Mouse (Mus musculus) liver, embryonic 13.5 days (tissue): ENCODE results near the gene Tmem179b. TPM values are rescaled to one million over a fixed set of nuclear protein-coding genes. Genes with fewer than 3 reads are reported as not detected.

Experiments used
- ATAC-seq: fragments of 200-750 bp; cut with Nextera tagmentation; 2 replicates; pipeline ENCODE4 v1.8.0; 2017; ENCODE audit warnings: low read depth, mild to moderate bottlenecking, moderate number of reproducible peaks, moderate library complexity
- DNase-seq: peaks from one replicate; pipeline ENCODE4 v3.0.0; 2022
- H3K27ac ChIP-seq: fragments of 300-500 bp; sonication (generic); 2 replicates; pipeline ENCODE4 v1.5.1; 2015; ENCODE audit warnings: moderate library complexity, mild to moderate bottlenecking, inconsistent platforms
- H3K27me3 ChIP-seq: fragments of 300-500 bp; sonication (generic); 2 replicates; pipeline ENCODE4 v1.6.1; 2015; ENCODE audit warnings: mild to moderate bottlenecking, inconsistent platforms
- H3K36me3 ChIP-seq: fragments of 300-500 bp; sonication (generic); 2 replicates; pipeline ENCODE4 v1.6.1; 2015; ENCODE audit warnings: mild to moderate bottlenecking, inconsistent platforms
- H3K4me1 ChIP-seq: fragments of 300-500 bp; sonication (generic); replicated peaks from 2 replicates; pipeline ENCODE4 v1.6.1; 2015; ENCODE audit warnings: inconsistent platforms
- H3K4me2 ChIP-seq: fragments of 300-500 bp; sonication (generic); 2 replicates; pipeline ENCODE4 v1.6.1; 2015; ENCODE audit warnings: inconsistent platforms, mild to moderate bottlenecking, moderate library complexity
- H3K4me3 ChIP-seq: fragments of 300-500 bp; sonication (generic); replicated peaks from 2 replicates; pipeline ENCODE4 v1.5.1; 2015; ENCODE audit warnings: mild to moderate bottlenecking, inconsistent platforms
- H3K9ac ChIP-seq: fragments of 300-500 bp; sonication (generic); 2 replicates; pipeline ENCODE4 v1.6.1; 2015; ENCODE audit warnings: mild to moderate bottlenecking, inconsistent platforms
- H3K9me3 ChIP-seq: fragments of 300-500 bp; sonication (generic); replicated peaks from 2 replicates; pipeline ENCODE4 v1.6.1; 2016; ENCODE audit warnings: inconsistent platforms
- WGBS: fragments of 180-500 bp; shearing (Covaris S2); methylation state at CpG from one replicate; pipeline ENCODE4 v1.1.7; 2015; ENCODE audit not compliant: insufficient replicate concordance; 5-methylcytosine and 5-hydroxymethylcytosine counted together
- polyA plus RNA-seq: library from polyadenylated mRNA; unstranded; fragments of >200 nt; fragmentation: Nextera tagmentation; extraction: Ambion mirVana; gene quantifications from 2 replicates; pipeline ENCODE4 v1.2.1, GENCODE M21; 2015

Tmem179b gene
- 93.6 and 97.1 TPM in 2 replicates for polyA plus RNA-seq

DNA sequence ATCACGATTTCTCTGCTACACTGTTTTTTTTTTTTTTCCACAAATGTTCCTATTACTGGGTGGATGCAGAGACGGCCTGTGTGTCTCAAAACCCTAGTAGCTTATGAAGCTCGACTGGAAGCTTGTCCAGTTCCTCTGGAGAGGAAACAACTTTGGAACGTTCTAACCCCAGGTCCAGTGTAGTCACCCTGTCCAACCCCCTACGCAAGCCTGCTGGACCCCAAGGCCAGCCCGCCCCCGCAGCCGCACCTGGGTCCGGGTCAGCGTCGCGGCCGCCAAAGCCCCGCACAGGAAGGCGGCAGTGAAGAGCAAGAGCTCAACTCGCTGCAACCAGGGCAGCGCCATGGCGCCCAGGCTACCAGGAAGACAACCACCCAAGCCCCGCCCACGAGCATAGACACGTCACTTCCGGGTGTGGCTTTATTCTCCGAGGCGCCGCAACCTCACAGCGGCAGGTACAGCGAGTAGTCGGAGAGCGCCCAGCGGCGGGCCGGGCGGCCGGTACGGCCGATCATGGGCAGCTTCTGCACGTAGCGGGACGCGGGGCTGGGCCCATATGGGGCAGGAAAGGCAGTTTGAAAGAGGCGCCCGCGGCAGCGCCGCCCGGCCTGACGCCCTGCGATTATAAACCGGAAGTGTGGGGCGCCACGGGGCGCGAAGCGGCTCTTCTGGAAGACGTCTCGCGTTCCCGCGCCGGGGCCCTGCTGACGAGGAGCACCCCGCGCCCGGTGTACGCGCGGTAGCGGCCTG lies at the start of gene Tmem179b:
Gene Tmem179b (minus strand): TSS at position 382 of the 750 bp plus-strand sequence.
- peak within 1 kb of the TSS; percentile 99 for H3K27ac ChIP-seq
- peaks cover 57% of the 10 kb centered on the region for H3K4me1 ChIP-seq
- H3K27me3 ChIP-seq, result no peaks in the 10 kb centered on the region
- peak within 1 kb of the TSS; percentile 87 for H3K4me3 ChIP-seq
- DNase-seq (peak; percentile 93), ATAC-seq (peak; percentile 85)
- WGBS, result under 1% methylated on average over 68 of the region's 68 CpGs
- peaks cover 55% of the 10 kb centered on the region for H3K36me3 ChIP-seq
- H3K9ac ChIP-seq, result peak within 1 kb of the TSS; percentile 98
- no peaks in the 10 kb centered on the region for H3K9me3 ChIP-seq
- H3K4me2 ChIP-seq, result peak within 1 kb of the TSS; percentile 99

GRCm38 (mm10) chr19:8822696-8823095 lies 48.4 kb upstream of the Tmem179b start:
- H3K4me2 ChIP-seq, result peak overlapping the region; percentile 91
- peaks cover 26% of the 10 kb centered on the region for H3K4me1 ChIP-seq
- DNase-seq, result no peak
- H3K27ac ChIP-seq, result no peak overlapping the region
- H3K9ac ChIP-seq, result peak overlapping the region; percentile 99
- ATAC-seq, result no peak
- no peaks in the 10 kb centered on the region for H3K9me3 ChIP-seq
- no peaks in the 10 kb centered on the region for H3K27me3 ChIP-seq
- H3K36me3 ChIP-seq, result peaks cover 51% of the 10 kb centered on the region
- WGBS, result 82% methylated on average over 8 of the region's 8 CpGs
- H3K4me3 ChIP-seq, result peak overlapping the region; percentile 98

DNA sequence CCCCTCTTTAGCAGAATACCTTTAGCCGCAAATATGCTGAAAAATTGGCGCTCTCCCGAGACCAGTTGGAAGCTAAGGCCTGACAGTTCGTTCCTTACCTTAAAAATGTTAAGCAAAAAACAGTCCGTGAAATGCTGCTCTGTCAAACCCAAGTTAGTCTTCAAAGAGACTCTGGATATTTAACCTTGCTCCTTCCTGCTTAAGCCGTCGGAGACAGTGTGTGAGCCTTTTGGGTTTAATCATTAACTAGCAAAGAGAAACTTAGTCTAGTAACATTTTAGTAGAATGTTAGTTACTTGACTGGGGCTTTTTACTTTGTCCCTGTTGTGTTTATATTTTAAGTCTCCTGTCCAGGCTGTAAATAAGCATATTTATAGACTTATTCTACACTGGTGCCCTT lies 46.9 kb upstream of the Tmem179b start:
- no peaks in the 10 kb centered on the region for H3K27me3 ChIP-seq
- H3K9me3 ChIP-seq, result no peaks in the 10 kb centered on the region
- H3K9ac ChIP-seq, result peak overlapping the region; percentile 99
- under 1% methylated on average over 7 of the region's 7 CpGs for WGBS
- H3K4me1 ChIP-seq, result peaks cover 42% of the 10 kb centered on the region
- H3K4me2 ChIP-seq, result peak overlapping the region; percentile 91
- peak overlapping the region; percentile 99 for H3K27ac ChIP-seq
- peak overlapping the region; percentile 98 for H3K4me3 ChIP-seq
- DNase-seq (no peak), ATAC-seq (no peak)
- H3K36me3 ChIP-seq, result peaks cover 45% of the 10 kb centered on the region

DNA sequence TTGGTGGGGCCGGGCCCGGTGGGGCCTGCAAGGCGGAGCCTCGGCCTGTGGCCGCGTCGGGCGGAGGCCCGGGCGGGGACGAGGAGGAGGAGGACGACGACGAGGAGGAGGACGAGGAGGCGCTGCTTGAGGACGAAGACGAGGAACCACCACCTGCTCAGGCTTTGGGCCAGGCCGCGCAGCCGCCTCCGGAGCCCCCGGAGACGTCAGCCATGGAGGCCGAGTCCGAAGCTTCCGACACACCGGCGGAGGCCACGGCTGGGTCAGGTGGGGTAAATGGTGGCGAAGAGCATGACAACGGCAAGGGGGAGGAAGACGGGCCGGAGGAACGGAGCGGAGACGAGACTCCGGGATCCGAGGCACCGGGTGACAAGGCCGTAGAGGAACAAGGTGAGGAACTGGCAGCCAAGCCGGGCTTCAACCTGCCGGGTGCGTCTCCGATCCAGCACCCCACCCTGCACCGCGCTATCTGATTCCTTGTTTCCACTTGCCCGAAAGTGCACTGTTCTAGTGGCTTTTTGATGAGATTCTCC lies 46.2 kb upstream of the Tmem179b start:
- peaks cover 48% of the 10 kb centered on the region for H3K4me1 ChIP-seq
- peak overlapping the region; percentile 99 for H3K9ac ChIP-seq
- WGBS, result under 1% methylated on average over 47 of the region's 48 CpGs
- ATAC-seq (peak; percentile 62), DNase-seq (peak; percentile 57)
- H3K9me3 ChIP-seq, result no peaks in the 10 kb centered on the region
- peaks cover 45% of the 10 kb centered on the region for H3K36me3 ChIP-seq
- peak overlapping the region; percentile 99 for H3K27ac ChIP-seq
- H3K4me2 ChIP-seq, result peak overlapping the region; percentile 91
- H3K4me3 ChIP-seq, result peak overlapping the region; percentile 98
- no peaks in the 10 kb centered on the region for H3K27me3 ChIP-seq

- H3K9ac ChIP-seq, result peak within 1 kb of the TSS; percentile 99
- no peaks in the 10 kb centered on the region for H3K27me3 ChIP-seq
- peak; percentile 96 for DNase-seq
- peak within 1 kb of the TSS; percentile 98 for H3K4me3 ChIP-seq
- peak within 1 kb of the TSS; percentile 99 for H3K27ac ChIP-seq
- H3K4me2 ChIP-seq, result peak within 1 kb of the TSS; percentile 91
- H3K9me3 ChIP-seq, result no peaks in the 10 kb centered on the region
- peaks cover 44% of the 10 kb centered on the region for H3K36me3 ChIP-seq
- peaks cover 48% of the 10 kb centered on the region for H3K4me1 ChIP-seq
- peak; percentile 91 for ATAC-seq
- WGBS, result 0% methylated on average over 82 of the region's 83 CpGs
Observed at GRCm38 (mm10) chr19:8819596-8820423, 45.5 kb upstream of the Tmem179b start, which contains the start of gene Hnrnpul2. Gene Hnrnpul2 (plus strand): TSS chr19:8820010.

DNA sequence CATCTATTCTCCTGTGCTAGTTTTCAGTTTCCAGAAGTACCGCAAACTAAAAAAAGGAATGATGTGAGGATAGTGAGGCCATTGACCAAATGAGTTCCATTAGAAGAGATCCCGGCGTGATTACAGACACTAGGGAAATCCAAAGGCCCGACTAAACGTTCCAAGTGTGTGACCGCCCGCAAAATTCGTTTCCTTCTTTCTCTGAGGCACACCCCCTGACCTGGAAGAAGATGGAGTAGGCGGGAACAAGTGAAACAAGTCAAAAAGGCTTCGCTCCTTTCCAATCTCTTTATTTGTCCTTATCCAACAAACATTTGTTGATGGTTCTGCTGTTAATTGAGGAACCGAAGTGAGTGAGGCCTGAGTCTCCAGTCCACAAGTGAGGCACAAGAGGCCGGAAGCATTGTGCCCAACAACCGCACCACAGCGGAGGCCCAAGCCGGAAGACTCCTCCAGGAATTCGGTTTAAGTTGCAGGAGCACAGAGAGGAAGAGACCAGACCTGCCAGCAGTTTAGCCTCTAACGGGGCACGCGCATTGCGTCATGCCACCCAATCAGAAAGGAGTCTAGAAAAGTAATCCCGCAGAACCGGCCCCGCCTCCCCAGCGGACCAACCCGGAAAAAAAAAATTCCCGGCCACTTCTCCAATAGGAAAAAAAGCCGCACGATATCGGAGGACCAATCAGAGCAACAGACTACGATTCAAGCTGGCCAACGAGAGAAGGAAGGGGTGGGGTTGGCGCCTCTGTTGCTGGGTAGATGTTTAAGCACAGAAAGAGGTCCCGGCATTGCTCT lies 44.7 kb upstream of the Tmem179b start, which contains the start of gene Ttc9c:
Gene Ttc9c (minus strand): TSS at position 533 of the 795 bp plus-strand sequence.
- under 1% methylated on average over 33 of the region's 33 CpGs for WGBS
- ATAC-seq (peak; percentile 79), DNase-seq (peak; percentile 95)
- Histone ChIP-seq H3K9me3 (no peaks in the 10 kb centered on the region), H3K27me3 (no peaks in the 10 kb centered on the region), H3K27ac (peak within 1 kb of the TSS; percentile 99), H3K36me3 (peaks cover 42% of the 10 kb centered on the region), H3K4me1 (peaks cover 53% of the 10 kb centered on the region), H3K4me3 (peak within 1 kb of the TSS; percentile 98), H3K9ac (peak within 1 kb of the TSS; percentile 99), H3K4me2 (peak within 1 kb of the TSS; percentile 91)

- Histone ChIP-seq H3K36me3 (peaks cover 42% of the 10 kb centered on the region), H3K27me3 (no peaks in the 10 kb centered on the region), H3K9ac (peak overlapping the region; percentile 99), H3K9me3 (no peaks in the 10 kb centered on the region), H3K27ac (peak overlapping the region; percentile 99), H3K4me3 (peak overlapping the region; percentile 98), H3K4me2 (peak overlapping the region; percentile 91), H3K4me1 (peaks cover 50% of the 10 kb centered on the region)
- ATAC-seq (no peak), DNase-seq (no peak)
- whole genome bisulfite sequencing, result 16% methylated on average over 14 of the region's 14 CpGs
Observed at GRCm38 (mm10) chr19:8818301-8818798, 44.1 kb upstream of the Tmem179b start.

- peaks cover 48% of the 10 kb centered on the region for H3K36me3 ChIP-seq
Observed at GRCm38 (mm10) chr19:8817001-8817400, 42.7 kb upstream of the Tmem179b start.

GRCm38 (mm10) chr19:8815812-8816211 lies 41.5 kb upstream of the Tmem179b start:
- H3K27me3 ChIP-seq, result no peaks in the 10 kb centered on the region
- H3K27ac ChIP-seq, result no peak overlapping the region
- DNase-seq (no peak), ATAC-seq (no peak)
- peaks cover 58% of the 10 kb centered on the region for H3K36me3 ChIP-seq
- H3K9ac ChIP-seq, result no peak overlapping the region
- peaks cover 33% of the 10 kb centered on the region for H3K4me1 ChIP-seq
- H3K4me3 ChIP-seq, result no peak overlapping the region
- 87% methylated on average over 11 of the region's 11 CpGs for WGBS
- H3K4me2 ChIP-seq, result no peak overlapping the region
- H3K9me3 ChIP-seq, result no peaks in the 10 kb centered on the region

More at GRCm38 (mm10) chr19:8817001-8817400, 42.7 kb upstream of the Tmem179b start:
- peak overlapping the region; percentile 52 for H3K4me2 ChIP-seq
- peak overlapping the region; percentile 99 for H3K9ac ChIP-seq
- ATAC-seq (no peak), DNase-seq (no peak)
- peak overlapping the region; percentile 98 for H3K4me3 ChIP-seq
- no peaks in the 10 kb centered on the region for H3K9me3 ChIP-seq
- H3K4me1 ChIP-seq, result peaks cover 37% of the 10 kb centered on the region
- 74% methylated on average over 3 of the region's 3 CpGs for WGBS
- H3K27me3 ChIP-seq, result no peaks in the 10 kb centered on the region
- 0 out of 2 replicates have a peak overlapping the region, but pooled peaks have one; percentile 58 for H3K27ac ChIP-seq

DNA sequence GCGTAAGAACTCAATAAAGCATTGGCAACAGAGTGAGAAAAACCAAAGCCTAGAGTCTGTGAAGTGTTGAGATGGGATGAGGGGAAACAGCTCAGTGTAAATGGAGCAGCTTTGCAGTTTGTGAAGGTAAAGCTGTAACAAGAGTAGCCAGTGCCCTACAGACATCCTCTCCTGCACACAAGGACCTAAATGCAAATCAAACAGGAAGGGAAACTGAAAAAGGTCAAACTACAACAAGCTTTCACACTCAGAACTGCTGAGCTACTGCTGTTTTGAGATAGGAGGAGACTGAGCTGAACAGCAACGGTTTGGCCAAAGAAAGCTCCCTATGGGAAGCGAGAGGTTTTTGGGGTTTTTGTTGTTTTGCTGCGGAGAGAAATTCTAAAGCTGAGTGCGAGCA lies 32.5 kb upstream of the Tmem179b start:
- DNase-seq, result no peak

More for the DNA sequence above, 32.5 kb upstream of the Tmem179b start:
- Histone ChIP-seq H3K36me3 (peaks cover 51% of the 10 kb centered on the region), H3K4me1 (peaks cover 23% of the 10 kb centered on the region), H3K9me3 (no peaks in the 10 kb centered on the region), H3K4me2 (no peak overlapping the region), H3K9ac (no peak overlapping the region), H3K4me3 (no peak overlapping the region), H3K27ac (no peak overlapping the region), H3K27me3 (no peaks in the 10 kb centered on the region)
- no peak for ATAC-seq
- WGBS, result 84% methylated on average over 5 of the region's 5 CpGs
